Mouse (Mus musculus): ENCODE measurements around the gene Fbxo36. TPM values are rescaled to one million over a fixed set of nuclear protein-coding genes. Genes with fewer than 3 reads are reported as not detected.

Fbxo36 gene
- polyA plus RNA-seq, 1 experiment from 2014 or later: 9.1 TPM

GRCm38 (mm10) chr1:84872939-84873338 lies 33.3 kb downstream of the Fbxo36 start:
- Histone ChIP-seq H3K4me1 (ENCODE audit: control insufficient read depth, insufficient read depth, low read length) (peaks cover 3% of the 10 kb centered on the region; the same call in 1 of the 2 replicates), H3K9ac (ENCODE audit: low read depth, low read length) (no peak overlapping the region), H3K9me3 (replicated peaks; ENCODE audit: control insufficient read depth, low read length) (no peaks in the 10 kb centered on the region), H3K36me3 (ENCODE audit: control insufficient read depth, insufficient read depth, low read length) (no peaks in the 10 kb centered on the region), H3K27me3 (ENCODE audit: control insufficient read depth, insufficient read depth, low read length) (no peaks in the 10 kb centered on the region), H3K4me2 (no peak overlapping the region), H3K27ac (ENCODE audit: low read depth, low read length) (no peak overlapping the region), H3K4me3 (ENCODE audit: low read depth, low read length) (no peak overlapping the region)
- 65% methylated on average over 4 of the region's 4 CpGs for WGBS (ENCODE audit: insufficient replicate concordance)
- ATAC-seq (replicated peaks; ENCODE audit: insufficient number of reproducible peaks, low FRiP score, low TSS enrichment): no peak

- Histone ChIP-seq H3K4me2 (no peak overlapping the region), H3K9me3 (replicated peaks; ENCODE audit: control insufficient read depth, low read length) (no peaks in the 10 kb centered on the region), H3K9ac (ENCODE audit: low read depth, low read length) (no peak overlapping the region), H3K27me3 (ENCODE audit: control insufficient read depth, insufficient read depth, low read length) (no peaks in the 10 kb centered on the region), H3K4me3 (ENCODE audit: low read depth, low read length) (no peak overlapping the region), H3K36me3 (ENCODE audit: control insufficient read depth, insufficient read depth, low read length) (no peaks in the 10 kb centered on the region), H3K4me1 (ENCODE audit: control insufficient read depth, insufficient read depth, low read length) (no peaks in the 10 kb centered on the region), H3K27ac (ENCODE audit: low read depth, low read length) (no peak overlapping the region)
- WGBS (ENCODE audit: insufficient replicate concordance): 80% methylated on average over 2 of the region's 2 CpGs
- ATAC-seq (replicated peaks; ENCODE audit: insufficient number of reproducible peaks, low FRiP score, low TSS enrichment): no peak
Measured at GRCm38 (mm10) chr1:84877590-84877989, 37.9 kb downstream of the Fbxo36 start.

- Histone ChIP-seq H3K4me2 (no peak overlapping the region), H3K9me3 (replicated peaks; ENCODE audit: control insufficient read depth, low read length) (no peaks in the 10 kb centered on the region), H3K4me3 (ENCODE audit: low read depth, low read length) (no peak overlapping the region), H3K27ac (ENCODE audit: low read depth, low read length) (no peak overlapping the region), H3K4me1 (ENCODE audit: control insufficient read depth, insufficient read depth, low read length) (no peaks in the 10 kb centered on the region), H3K27me3 (ENCODE audit: control insufficient read depth, insufficient read depth, low read length) (no peaks in the 10 kb centered on the region), H3K9ac (ENCODE audit: low read depth, low read length) (no peak overlapping the region), H3K36me3 (ENCODE audit: control insufficient read depth, insufficient read depth, low read length) (no peaks in the 10 kb centered on the region)
- ATAC-seq (replicated peaks; ENCODE audit: insufficient number of reproducible peaks, low FRiP score, low TSS enrichment): no peak
- WGBS (ENCODE audit: insufficient replicate concordance): 83% methylated on average over 8 of the region's 8 CpGs
Measured at GRCm38 (mm10) chr1:84879571-84880120, 40.0 kb downstream of the Fbxo36 start.

- no peak overlapping the region for H3K4me2 ChIP-seq
- H3K27ac ChIP-seq (ENCODE audit: low read depth, low read length): no peak overlapping the region
- no peak overlapping the region for H3K4me3 ChIP-seq (ENCODE audit: low read depth, low read length)
- ATAC-seq (replicated peaks; ENCODE audit: insufficient number of reproducible peaks, low FRiP score, low TSS enrichment): no peak
- no peaks in the 10 kb centered on the region for H3K36me3 ChIP-seq (ENCODE audit: control insufficient read depth, insufficient read depth, low read length)
- H3K9me3 ChIP-seq (replicated peaks; ENCODE audit: control insufficient read depth, low read length): no peaks in the 10 kb centered on the region
- H3K9ac ChIP-seq (ENCODE audit: low read depth, low read length): no peak overlapping the region
- 69% methylated on average over 11 of the region's 11 CpGs for WGBS (ENCODE audit: insufficient replicate concordance)
- no peaks in the 10 kb centered on the region for H3K27me3 ChIP-seq (ENCODE audit: control insufficient read depth, insufficient read depth, low read length)
- H3K4me1 ChIP-seq (ENCODE audit: control insufficient read depth, insufficient read depth, low read length): no peaks in the 10 kb centered on the region
Measured at GRCm38 (mm10) chr1:84881248-84882065, 41.8 kb downstream of the Fbxo36 start.

- 68% methylated on average over 2 of the region's 2 CpGs for WGBS (ENCODE audit: insufficient replicate concordance)
- Histone ChIP-seq H3K4me3 (ENCODE audit: low read depth, low read length) (no peak overlapping the region), H3K9ac (ENCODE audit: low read depth, low read length) (no peak overlapping the region), H3K9me3 (replicated peaks; ENCODE audit: control insufficient read depth, low read length) (no peaks in the 10 kb centered on the region), H3K4me1 (ENCODE audit: control insufficient read depth, insufficient read depth, low read length) (no peaks in the 10 kb centered on the region), H3K27me3 (ENCODE audit: control insufficient read depth, insufficient read depth, low read length) (no peaks in the 10 kb centered on the region), H3K27ac (ENCODE audit: low read depth, low read length) (no peak overlapping the region), H3K4me2 (no peak overlapping the region), H3K36me3 (ENCODE audit: control insufficient read depth, insufficient read depth, low read length) (no peaks in the 10 kb centered on the region)
- no peak for ATAC-seq (replicated peaks; ENCODE audit: insufficient number of reproducible peaks, low FRiP score, low TSS enrichment)
Measured at GRCm38 (mm10) chr1:84882066-84882532, 42.5 kb downstream of the Fbxo36 start.

- Histone ChIP-seq H3K9me3 (replicated peaks; ENCODE audit: control insufficient read depth, low read length) (no peaks in the 10 kb centered on the region), H3K27ac (ENCODE audit: low read depth, low read length) (no peak overlapping the region), H3K4me3 (ENCODE audit: low read depth, low read length) (no peak overlapping the region), H3K4me1 (ENCODE audit: control insufficient read depth, insufficient read depth, low read length) (no peaks in the 10 kb centered on the region), H3K4me2 (no peak overlapping the region), H3K9ac (ENCODE audit: low read depth, low read length) (no peak overlapping the region), H3K36me3 (ENCODE audit: control insufficient read depth, insufficient read depth, low read length) (no peaks in the 10 kb centered on the region), H3K27me3 (ENCODE audit: control insufficient read depth, insufficient read depth, low read length) (no peaks in the 10 kb centered on the region)
- WGBS (ENCODE audit: insufficient replicate concordance): 83% methylated on average over 4 of the region's 4 CpGs
- no peak for ATAC-seq (replicated peaks; ENCODE audit: insufficient number of reproducible peaks, low FRiP score, low TSS enrichment)
Measured at GRCm38 (mm10) chr1:84882937-84883336, 43.3 kb downstream of the Fbxo36 start.

- H3K9ac ChIP-seq (ENCODE audit: low read depth, low read length): no peak overlapping the region
- H3K27ac ChIP-seq (ENCODE audit: low read depth, low read length): no peak overlapping the region
- 66% methylated on average over 4 of the region's 4 CpGs for WGBS (ENCODE audit: insufficient replicate concordance)
- no peak for ATAC-seq (replicated peaks; ENCODE audit: insufficient number of reproducible peaks, low FRiP score, low TSS enrichment)
- H3K27me3 ChIP-seq (ENCODE audit: control insufficient read depth, insufficient read depth, low read length): no peaks in the 10 kb centered on the region
- no peak overlapping the region for H3K4me2 ChIP-seq
- H3K4me3 ChIP-seq (ENCODE audit: low read depth, low read length): no peak overlapping the region
- H3K9me3 ChIP-seq (replicated peaks; ENCODE audit: control insufficient read depth, low read length): no peaks in the 10 kb centered on the region
- H3K36me3 ChIP-seq (ENCODE audit: control insufficient read depth, insufficient read depth, low read length): no peaks in the 10 kb centered on the region
- H3K4me1 ChIP-seq (ENCODE audit: control insufficient read depth, insufficient read depth, low read length): no peaks in the 10 kb centered on the region
Measured at GRCm38 (mm10) chr1:84883889-84884288, 44.2 kb downstream of the Fbxo36 start.

GRCm38 (mm10) chr1:84885174-84885573 lies 45.5 kb downstream of the Fbxo36 start:
- no peak overlapping the region for H3K9ac ChIP-seq (ENCODE audit: low read depth, low read length)
- H3K4me3 ChIP-seq (ENCODE audit: low read depth, low read length): no peak overlapping the region
- no peaks in the 10 kb centered on the region for H3K9me3 ChIP-seq (replicated peaks; ENCODE audit: control insufficient read depth, low read length)
- ATAC-seq (replicated peaks; ENCODE audit: insufficient number of reproducible peaks, low FRiP score, low TSS enrichment): no peak
- H3K36me3 ChIP-seq (ENCODE audit: control insufficient read depth, insufficient read depth, low read length): no peaks in the 10 kb centered on the region
- no peak overlapping the region for H3K27ac ChIP-seq (ENCODE audit: low read depth, low read length)
- WGBS (ENCODE audit: insufficient replicate concordance): 68% methylated on average over 3 of the region's 3 CpGs
- H3K4me1 ChIP-seq (ENCODE audit: control insufficient read depth, insufficient read depth, low read length): no peaks in the 10 kb centered on the region
- H3K4me2 ChIP-seq: no peak overlapping the region
- no peaks in the 10 kb centered on the region for H3K27me3 ChIP-seq (ENCODE audit: control insufficient read depth, insufficient read depth, low read length)

GRCm38 (mm10) chr1:84885921-84886320 lies 46.3 kb downstream of the Fbxo36 start:
- Histone ChIP-seq H3K4me2 (no peak overlapping the region), H3K4me1 (ENCODE audit: control insufficient read depth, insufficient read depth, low read length) (no peaks in the 10 kb centered on the region), H3K36me3 (ENCODE audit: control insufficient read depth, insufficient read depth, low read length) (no peaks in the 10 kb centered on the region), H3K9me3 (replicated peaks; ENCODE audit: control insufficient read depth, low read length) (no peaks in the 10 kb centered on the region), H3K27ac (ENCODE audit: low read depth, low read length) (no peak overlapping the region), H3K4me3 (ENCODE audit: low read depth, low read length) (no peak overlapping the region), H3K27me3 (ENCODE audit: control insufficient read depth, insufficient read depth, low read length) (no peaks in the 10 kb centered on the region), H3K9ac (ENCODE audit: low read depth, low read length) (no peak overlapping the region)
- 83% methylated on average over 6 of the region's 6 CpGs for WGBS (ENCODE audit: insufficient replicate concordance)
- ATAC-seq (replicated peaks; ENCODE audit: insufficient number of reproducible peaks, low FRiP score, low TSS enrichment): no peak

Data from heart, embryonic 11.5 days (tissue).